Mouse (Mus musculus) adrenal gland, postnatal 25 days (tissue): ENCODE measurements at regions not wholly inside any gene's neighbourhood (a gene's known extent, or its start where the extent isn't known, plus 50 kb on each side); places are given as distances from the start of the nearest gene placed in this dataset.
"Not testable (repeated sequence)": the region's sequence is repeated elsewhere in the genome, so short reads cannot be mapped to it uniquely, and the experiment has no call there.

Experiments used
- DNase-seq: peaks from one replicate; pipeline ENCODE4 v3.0.0; 2021; ENCODE audit warnings: mixed read lengths

GRCm38 (mm10) chr4:4556126-4556525, 237.0 kb downstream of the Impad1 start:
- no peak for DNase-seq

- DNase-seq: no peak
These were observed 242.9 kb downstream of the Impad1 start for GRCm38 (mm10) chr4:4550301-4550700.

- DNase-seq: no peak
These were observed 243.3 kb downstream of the Impad1 start for GRCm38 (mm10) chr4:4549893-4550292.

- no peak for DNase-seq
These were observed 255.9 kb downstream of the Impad1 start for GRCm38 (mm10) chr4:4537172-4537753.

GRCm38 (mm10) chr4:4532196-4532595, 261.0 kb downstream of the Impad1 start:
- DNase-seq: no peak

GRCm38 (mm10) chr4:4528311-4528710, 264.8 kb downstream of the Impad1 start:
- DNase-seq: no peak

- no peak for DNase-seq
These were observed 271.4 kb downstream of the Impad1 start for GRCm38 (mm10) chr4:4521757-4522156.

GRCm38 (mm10) chr4:4518741-4519140, 274.4 kb downstream of the Impad1 start:
- DNase-seq: no peak

GRCm38 (mm10) chr4:4513351-4513750, 279.8 kb downstream of the Impad1 start:
- no peak for DNase-seq

GRCm38 (mm10) chr4:4510180-4510920, 282.8 kb downstream of the Impad1 start:
- DNase-seq: no peak

GRCm38 (mm10) chr4:4509296-4509695, 283.9 kb downstream of the Impad1 start:
- no peak for DNase-seq

GRCm38 (mm10) chr4:4497199-4497598, 296.0 kb downstream of the Impad1 start:
- DNase-seq: no peak

- DNase-seq: no peak
These were observed 297.0 kb downstream of the Impad1 start for GRCm38 (mm10) chr4:4496181-4496580.

- DNase-seq: no peak
These were observed 327.9 kb downstream of the Impad1 start for GRCm38 (mm10) chr4:4465169-4465714.

- DNase-seq: no peak
These were observed 328.9 kb downstream of the Impad1 start for GRCm38 (mm10) chr4:4464130-4464700.

- no peak for DNase-seq
These were observed 333.9 kb downstream of the Impad1 start for GRCm38 (mm10) chr4:4459258-4459657.

GRCm38 (mm10) chr4:4450104-4450503, 343.1 kb downstream of the Impad1 start:
- no peak for DNase-seq

- DNase-seq: no peak
These were observed 350.5 kb downstream of the Impad1 start for GRCm38 (mm10) chr4:4442650-4443049.

GRCm38 (mm10) chr4:4437559-4437958, 355.6 kb downstream of the Impad1 start:
- no peak for DNase-seq

- not testable (repeated sequence) for DNase-seq
These were observed 347.2 kb upstream of the Sdr16c6 start for GRCm38 (mm10) chr4:4424526-4424925.

GRCm38 (mm10) chr4:4403812-4404211, 326.5 kb upstream of the Sdr16c6 start:
- DNase-seq: no peak

GRCm38 (mm10) chr4:4397410-4397809, 320.1 kb upstream of the Sdr16c6 start:
- DNase-seq: no peak

GRCm38 (mm10) chr4:4380024-4380590, 302.8 kb upstream of the Sdr16c6 start:
- DNase-seq: no peak
